Mouse (Mus musculus): ENCODE results near the gene Klf1.

- no peak for TF ChIP-seq CTCF (IDR thresholded peaks at IDR 0.05; ENCODE audit: borderline replicate concordance, insufficient read depth, low read length)
- peak; percentile 36; the same call in 1 of the 2 replicates for TF ChIP-seq POLR2A (IDR thresholded peaks at IDR 0.05; ENCODE audit: low read depth, low read length)
Observed at GRCm38 (mm10) chr8:84871376-84872308, 30.1 kb upstream of the Klf1 start, which contains the start of gene Syce2.

Measured in embryonic fibroblast, embryonic 13.5 days (primary cell).